ENCODE assay signal across 26 mouse cellular contexts in genomic region chr12:91540202-91540601, GRCm38 (mm10).
"Had no signal": no experiment of that assay in that cellular context is flagged by ENCODE, and none has a peak within 500 bp of the region (broad histone marks: within the 10 kb centered on the region; RNA-seq: fewer than 3 reads in every experiment).

No protein-coding gene starts in this region.

- H3K9ac ChIP-seq: embryonic facial prominence, embryonic 12.5 days; embryonic facial prominence, embryonic 13.5 days; embryonic facial prominence, embryonic 15.5 days; forebrain, embryonic 12.5 days; forebrain, embryonic 13.5 days; forebrain, embryonic 15.5 days; forebrain, postnatal 0 days had no signal

- ATAC-seq: forebrain, embryonic 13.5 days; forebrain, embryonic 15.5 days; forebrain, embryonic 16.5 days; forebrain, postnatal 0 days had no signal

- H3K4me3 ChIP-seq: embryonic facial prominence, embryonic 10.5 days; embryonic facial prominence, embryonic 12.5 days; embryonic facial prominence, embryonic 13.5 days; embryonic facial prominence, embryonic 15.5 days; erythroblast, embryonic 14.5 days; forebrain, embryonic 10.5 days; forebrain, embryonic 12.5 days; forebrain, embryonic 13.5 days; forebrain, embryonic 15.5 days; gastrocnemius, adult 2 months; heart, adult 2 months; heart, embryonic 10.5 days had no signal

- H3K4me1 ChIP-seq: embryonic facial prominence, embryonic 10.5 days; embryonic facial prominence, embryonic 12.5 days; embryonic facial prominence, embryonic 13.5 days; embryonic facial prominence, embryonic 15.5 days; forebrain, embryonic 10.5 days; forebrain, embryonic 12.5 days; forebrain, embryonic 13.5 days; forebrain, embryonic 15.5 days; heart, embryonic 10.5 days had no signal

- H3K4me2 ChIP-seq: embryonic facial prominence, embryonic 12.5 days; embryonic facial prominence, embryonic 13.5 days; embryonic facial prominence, embryonic 15.5 days; forebrain, embryonic 12.5 days; forebrain, embryonic 13.5 days; forebrain, embryonic 15.5 days had no signal

- H3K9me3 ChIP-seq: embryonic facial prominence, embryonic 12.5 days; embryonic facial prominence, embryonic 15.5 days; forebrain, embryonic 10.5 days; forebrain, embryonic 12.5 days; forebrain, embryonic 13.5 days; forebrain, embryonic 15.5 days; heart, embryonic 10.5 days had no signal

- DNase-seq: cerebellum, adult 8-10 months; cerebellum, adult 9-10 months; cerebellum, postnatal 10 days; cerebellum, postnatal 14 days; cerebellum, postnatal 25 days; cerebellum, postnatal 36 days; embryo, embryonic 11 days; forebrain, postnatal 0 days; gastrocnemius, adult 2 months; gastrocnemius, postnatal 10 days; gastrocnemius, postnatal 14 days; gastrocnemius, postnatal 25 days; gastrocnemius, postnatal 36 days; heart, adult 18-20 months; heart, adult 2 months had no signal

- H3K36me3 ChIP-seq: embryonic facial prominence, embryonic 10.5 days; embryonic facial prominence, embryonic 12.5 days; embryonic facial prominence, embryonic 13.5 days; embryonic facial prominence, embryonic 15.5 days; forebrain, embryonic 10.5 days; forebrain, embryonic 12.5 days; forebrain, embryonic 15.5 days; heart, embryonic 10.5 days had no signal

- H3K27me3 ChIP-seq: embryonic facial prominence, embryonic 12.5 days; embryonic facial prominence, embryonic 13.5 days; embryonic facial prominence, embryonic 15.5 days; forebrain, embryonic 12.5 days; forebrain, embryonic 13.5 days; forebrain, embryonic 15.5 days had no signal

- H3K27ac ChIP-seq: embryonic facial prominence, embryonic 10.5 days; embryonic facial prominence, embryonic 12.5 days; embryonic facial prominence, embryonic 13.5 days; embryonic facial prominence, embryonic 15.5 days; forebrain, embryonic 10.5 days; forebrain, embryonic 12.5 days; forebrain, embryonic 13.5 days; forebrain, embryonic 15.5 days; gastrocnemius, adult 2 months; heart, adult 2 months; heart, embryonic 10.5 days had no signal
